Mouse (Mus musculus) gastrocnemius, postnatal 10 days (tissue): Measurements from ENCODE around the gene Mob3c. TPM values are rescaled to one million over a fixed set of nuclear protein-coding genes. Genes with fewer than 3 reads are reported as not detected.
A peak's percentile ranks its signal among the peaks of the same experiment; 100 is the strongest.

Experiments used
- DNase-seq: peaks from one replicate; pipeline ENCODE4 v3.0.0; 2021; ENCODE audit warnings: mixed read lengths
- long read RNA-seq, 2 experiments: library from polyadenylated mRNA; stranded (forward); transcript quantifications; one replicate each; pipeline ENCODE4 v2.0.0; 2021
- total RNA-seq, 2 experiments: library from RNA; stranded (reverse); gene quantifications; 2 replicates each; pipeline ENCODE4 v1.2.3; 2021

The Mob3c gene
- total RNA-seq: 1 to 10 TPM; 4.8 to 5.6 TPM
- long read RNA-seq, experiment 1, partial matches to known transcripts: 0 of 2 reads
- long read RNA-seq, experiment 1, other reads (novel, unspliced or antisense): 0 of 2 reads
- long read RNA-seq, experiment 2, partial matches to known transcripts: 0 of 2 reads
- long read RNA-seq, experiment 2, other reads (novel, unspliced or antisense): 1 of 2 reads

DNA sequence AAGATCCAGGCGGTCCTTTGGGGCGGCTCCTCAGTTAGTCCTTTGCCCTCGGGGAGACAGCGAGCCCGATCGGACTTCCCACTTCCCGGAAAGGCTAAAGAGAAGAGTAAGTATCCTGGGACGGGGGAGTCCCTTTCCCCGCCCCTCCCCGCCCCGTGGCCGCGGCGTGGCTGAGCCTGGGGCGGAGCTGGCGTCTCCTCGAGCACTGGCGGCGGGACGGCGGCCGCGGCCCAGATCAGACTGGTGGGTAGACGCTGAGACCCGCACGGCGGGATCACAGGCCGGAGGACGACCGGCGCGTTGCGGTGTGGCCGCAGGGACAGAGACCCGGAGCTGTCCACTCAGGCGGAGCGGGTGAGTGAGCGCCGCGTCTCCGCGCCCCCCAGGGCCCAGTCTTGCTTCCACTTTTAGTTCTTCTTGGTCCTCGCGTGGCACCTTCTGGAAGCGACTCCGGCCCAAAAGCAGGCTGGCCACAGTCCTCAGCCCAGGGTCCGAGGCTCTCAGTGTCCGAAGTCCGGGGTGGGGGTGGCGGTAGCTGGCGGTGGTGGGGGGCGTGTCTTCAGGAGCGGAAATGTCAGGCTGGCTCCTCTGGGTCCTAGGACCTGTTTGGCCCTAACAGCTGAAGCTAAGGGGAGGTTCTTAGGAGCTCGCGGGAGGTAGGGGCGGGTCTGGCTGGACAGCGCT, at the start of gene Mob3c:
Gene Mob3c, plus strand, starts transcription at position 205 of the 684 bp plus-strand sequence.
- DNase-seq: peak; percentile 81

DNA sequence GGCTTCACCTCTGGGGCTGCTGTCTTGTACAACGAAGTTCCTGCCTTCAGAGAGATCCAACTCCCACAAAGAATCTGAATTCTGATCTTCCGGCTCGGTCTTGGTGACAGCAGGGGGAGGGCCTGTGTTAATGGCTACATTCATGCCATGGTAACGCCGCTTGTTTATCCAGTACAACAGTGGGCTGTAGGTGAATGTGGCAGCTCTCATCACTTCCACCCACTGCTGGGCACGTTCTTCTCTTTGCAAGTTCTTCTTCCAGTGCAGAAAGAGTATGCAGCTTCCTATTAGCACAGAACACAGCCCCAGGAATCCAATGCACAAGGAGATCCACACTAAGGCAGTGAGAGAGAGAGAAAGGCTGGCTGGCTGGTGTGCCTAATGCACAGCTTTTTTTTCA, 47.6 kb upstream of the Mob3c start:
- no peak for DNase-seq

DNA sequence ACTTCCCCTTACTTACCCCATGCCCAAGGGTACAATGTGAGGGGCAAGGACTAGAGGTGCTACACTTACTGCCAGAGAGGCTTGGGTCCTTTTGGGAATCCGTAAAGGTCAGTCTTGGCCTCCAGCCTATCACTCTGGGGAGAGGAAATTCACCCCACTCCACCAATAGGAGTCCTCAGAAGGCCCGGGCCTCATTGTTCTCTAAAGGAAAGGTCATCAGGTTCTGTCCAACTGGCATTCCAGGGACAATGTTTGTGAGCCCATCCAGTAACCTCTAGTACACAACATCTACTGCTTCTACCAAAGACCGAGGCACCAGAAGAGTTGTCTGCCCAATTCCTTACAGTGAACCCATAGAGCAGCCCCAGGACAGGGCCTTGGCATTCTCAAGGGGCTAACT, 47.0 kb upstream of the Mob3c start, which contains the start of gene Tex38:
Gene Tex38, minus strand, starts transcription at position 101 of the 400 bp plus-strand sequence.
- DNase-seq: no peak

DNA sequence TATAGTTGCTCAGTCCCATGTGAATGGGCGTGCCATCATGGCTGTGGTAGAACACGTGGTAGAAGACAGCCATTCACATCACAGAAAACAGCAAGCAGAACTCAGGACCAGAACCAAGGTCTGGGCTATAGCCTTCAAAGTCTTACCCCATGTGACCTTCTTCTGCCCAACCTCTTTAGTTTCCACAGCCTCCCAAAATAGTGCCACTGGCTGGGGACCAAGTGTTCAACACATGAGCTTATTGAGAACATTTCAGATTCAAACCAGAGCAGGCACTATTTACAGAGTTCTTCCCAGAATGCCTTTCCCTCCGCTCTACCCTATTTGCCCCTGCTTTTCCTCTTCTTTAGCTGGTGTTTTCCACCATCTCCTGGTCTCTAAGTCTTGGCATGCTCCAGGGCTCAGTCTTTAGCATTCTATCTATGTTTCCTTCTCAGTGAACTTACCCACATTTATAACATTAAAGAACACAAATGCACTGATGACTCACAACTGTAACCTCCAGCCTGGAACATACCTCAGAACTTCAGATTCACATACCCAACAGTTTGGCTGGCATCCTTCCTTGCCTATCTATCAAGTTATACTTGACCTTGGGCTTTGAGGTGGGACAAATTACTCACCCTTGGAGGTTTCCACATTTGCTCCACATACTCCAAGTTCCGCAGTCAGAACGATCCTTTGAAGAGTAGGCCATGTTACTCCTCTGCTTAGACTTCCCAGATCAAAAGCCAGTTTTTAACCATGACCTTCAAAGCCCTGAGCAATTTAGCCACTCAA, 45.7 kb upstream of the Mob3c start:
- DNase-seq: no peak

DNA sequence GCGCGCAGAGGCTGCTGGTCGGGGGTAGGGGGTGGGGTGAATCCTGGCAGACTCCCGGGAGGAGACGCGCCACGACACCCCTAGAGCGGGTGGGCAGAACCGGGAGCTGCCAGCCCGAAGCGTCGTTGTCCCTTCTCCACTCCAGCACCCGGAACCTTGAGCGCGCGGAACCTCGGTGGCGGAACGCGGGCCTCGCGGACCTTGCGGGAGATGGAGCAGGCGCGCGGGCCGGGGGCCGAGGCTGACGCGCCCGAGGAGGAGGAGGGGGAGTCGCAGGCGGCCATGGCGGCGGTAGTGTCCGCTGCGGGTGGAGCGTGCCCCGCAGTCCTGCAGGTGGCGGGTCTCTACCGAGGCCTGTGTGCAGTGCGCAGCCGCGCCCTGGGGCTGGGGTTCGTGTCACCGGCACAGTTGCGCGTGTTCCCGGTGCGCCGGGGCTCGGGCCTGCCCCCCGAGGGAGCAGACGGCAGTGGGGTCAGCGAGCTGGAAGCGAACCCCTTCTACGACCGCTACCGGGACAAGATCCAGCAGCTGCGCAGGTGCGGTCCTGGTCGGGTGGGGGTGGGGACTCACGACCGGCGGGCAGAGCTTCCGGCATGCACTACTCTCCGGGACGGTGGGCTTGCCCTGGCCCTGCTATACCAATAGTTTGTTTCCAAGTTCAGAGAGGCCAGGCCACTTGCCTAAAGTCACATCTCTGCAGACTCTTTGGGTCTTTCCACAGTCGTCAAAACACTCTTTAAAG, 43.0 kb upstream of the Mob3c start, which contains the start of gene Atpaf1:
Gene Atpaf1, plus strand, starts transcription at position 44 of the 742 bp plus-strand sequence.
- DNase-seq: peak; percentile 80

DNA sequence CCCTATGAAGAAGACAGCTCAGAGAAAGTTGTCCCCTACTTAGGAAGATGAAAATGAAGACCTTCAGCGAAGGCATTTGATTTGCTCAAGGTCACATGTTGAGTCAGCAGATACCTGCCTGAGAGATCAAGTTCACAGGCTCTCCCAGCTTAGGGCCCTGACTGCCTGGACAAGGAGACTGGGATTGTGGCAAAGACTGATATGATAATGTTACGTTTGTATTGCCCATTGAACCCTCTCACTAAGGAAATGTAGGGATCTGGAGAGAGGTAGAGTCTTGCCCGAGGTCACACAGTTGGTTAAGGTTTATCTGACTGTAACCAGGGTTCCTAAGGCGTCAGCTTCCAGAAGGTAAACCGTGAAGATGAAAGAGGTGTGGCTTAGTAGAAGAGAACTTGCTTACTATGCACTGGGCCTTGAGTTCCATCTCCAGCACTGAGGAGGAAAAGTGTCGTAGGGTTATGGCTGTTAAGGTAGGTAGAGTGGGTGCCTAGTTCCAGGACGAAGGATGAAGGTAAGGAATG, 42.3 kb upstream of the Mob3c start:
- no peak for DNase-seq

DNA sequence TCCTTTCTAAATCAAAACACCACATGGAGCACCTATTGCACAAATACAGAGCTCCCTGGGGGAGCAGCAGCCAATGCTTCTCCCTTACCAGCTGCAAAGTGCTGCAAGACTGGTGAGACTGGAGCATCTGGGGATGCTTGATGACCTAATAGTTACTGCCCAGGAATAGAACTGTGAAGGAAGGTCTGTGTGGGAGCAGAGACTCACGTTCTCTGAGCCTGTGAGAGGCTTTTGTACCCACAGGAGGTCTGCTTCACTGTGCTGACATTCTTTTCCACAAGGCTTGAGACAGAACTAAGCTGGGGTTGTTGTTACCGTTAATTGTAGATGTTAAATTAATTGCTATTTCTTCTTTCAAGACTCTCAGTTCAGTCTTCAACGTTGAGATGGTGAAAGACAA, 37.0 kb upstream of the Mob3c start:
- DNase-seq: no peak

DNA sequence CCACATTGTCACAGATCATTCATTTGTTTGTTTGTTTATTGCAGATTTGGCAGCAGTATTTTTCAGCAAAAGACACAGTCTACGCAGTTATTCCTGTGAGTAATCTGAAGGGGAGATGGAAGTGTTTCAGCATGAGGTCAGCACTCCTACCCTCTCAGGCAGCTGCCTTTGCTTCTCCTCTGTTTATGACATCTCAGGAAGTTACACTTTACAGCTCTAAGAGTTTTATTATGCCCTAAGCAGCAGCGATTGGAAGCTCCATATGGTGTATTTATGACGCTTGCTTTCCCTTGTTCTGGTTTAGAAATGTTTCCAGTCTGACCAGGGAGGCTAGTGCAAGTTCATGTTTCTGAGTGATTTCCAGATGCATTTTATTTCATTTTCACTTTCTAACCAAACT, 32.5 kb upstream of the Mob3c start:
- no peak for DNase-seq

DNA sequence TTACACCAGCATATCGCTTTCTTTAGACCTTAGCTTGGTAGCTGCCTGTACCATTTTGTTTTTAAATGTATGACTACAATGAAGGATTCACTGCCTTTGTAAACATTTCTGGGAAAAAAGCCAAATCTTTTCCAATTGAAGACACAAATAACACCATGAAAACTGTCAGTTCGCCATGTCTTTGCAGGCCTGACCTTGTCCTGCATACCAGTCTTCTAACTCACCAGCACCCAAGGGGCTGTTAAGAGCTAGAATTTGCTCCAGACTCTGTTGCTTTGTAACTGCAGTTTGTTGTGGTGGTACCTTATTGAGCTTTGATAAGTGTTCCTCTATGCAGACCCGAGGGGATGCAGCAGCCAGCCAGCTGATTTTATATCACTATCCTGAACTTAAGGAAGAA, 27.9 kb upstream of the Mob3c start:
- no peak for DNase-seq

DNA sequence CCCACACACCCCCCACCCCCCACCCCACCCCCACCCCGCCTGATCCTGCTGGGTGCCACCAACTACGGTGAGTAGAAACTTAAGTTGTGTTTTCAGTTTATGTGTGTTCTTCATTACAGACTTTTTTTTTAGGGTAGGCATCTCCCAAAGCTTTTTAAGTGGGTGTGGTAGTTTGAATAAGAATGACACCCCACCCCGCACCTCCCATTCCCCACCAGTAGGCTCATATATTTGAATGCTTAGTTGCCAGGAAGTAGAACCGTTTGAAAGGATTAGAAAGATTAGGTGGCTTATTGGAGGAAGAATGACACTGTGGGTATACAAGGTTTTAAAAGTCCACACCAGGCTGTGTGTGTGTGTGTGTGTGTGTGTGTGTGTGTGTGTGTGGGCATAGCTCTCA, 15.6 kb upstream of the Mob3c start:
- DNase-seq: no peak

DNA sequence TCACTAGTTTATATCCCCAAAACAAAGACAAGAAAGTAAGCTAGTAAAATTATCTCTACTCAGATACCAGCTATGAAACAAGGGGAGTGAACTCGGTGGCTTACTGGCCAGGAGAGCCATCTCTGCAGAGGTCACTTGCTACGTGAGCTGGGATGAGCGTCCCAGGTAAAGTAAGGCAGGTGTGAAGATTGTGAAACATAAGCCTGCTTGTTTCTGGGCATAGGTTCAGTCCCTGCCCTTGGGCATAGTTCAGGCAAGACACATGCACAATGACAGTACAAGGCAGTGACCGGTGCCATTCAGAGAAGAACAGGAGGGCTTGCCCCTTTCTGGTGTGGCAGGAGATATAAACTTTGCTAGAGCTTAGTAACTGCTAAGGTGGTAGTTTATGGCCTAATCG, 12.3 kb upstream of the Mob3c start:
- no peak for DNase-seq

DNA sequence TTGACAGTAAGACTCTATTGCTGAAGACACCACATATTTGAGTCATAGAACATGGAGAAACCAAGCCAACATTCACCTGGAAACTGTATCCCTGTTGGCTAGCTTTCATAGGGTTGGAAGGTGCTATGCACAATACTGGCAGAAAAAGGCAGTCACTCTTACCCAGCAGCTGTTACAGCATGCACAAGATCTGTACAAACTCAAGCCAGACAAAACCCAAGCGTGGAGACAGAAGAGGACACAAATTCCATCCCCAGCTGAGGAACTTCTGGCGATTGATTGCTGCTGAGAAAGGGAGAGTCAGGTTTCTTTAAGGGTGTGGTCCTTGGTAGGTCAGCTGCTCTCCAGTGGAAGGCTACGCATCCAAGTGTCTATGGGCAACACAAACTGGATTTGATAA, 7.7 kb upstream of the Mob3c start:
- no peak for DNase-seq

DNA sequence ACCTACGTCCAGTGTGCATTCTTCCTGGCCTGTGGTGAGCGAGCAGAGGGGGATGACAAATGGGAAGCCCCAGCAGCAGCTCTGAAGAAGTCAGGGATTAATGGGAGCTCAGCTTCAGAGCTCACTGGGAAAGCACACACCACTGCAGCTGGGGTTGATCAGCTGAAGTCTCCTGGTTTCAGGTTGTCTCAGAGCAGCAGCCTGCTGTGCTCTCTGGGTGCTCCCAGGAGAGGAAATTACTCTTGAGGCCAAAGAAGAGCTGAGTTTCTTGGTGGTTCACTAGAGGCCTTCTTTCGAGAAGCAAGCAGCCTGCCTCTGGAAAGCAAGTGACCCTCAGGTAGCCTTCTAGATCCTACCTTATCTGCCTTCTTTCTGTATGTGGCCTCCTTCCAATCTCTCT, 6.9 kb upstream of the Mob3c start:
- DNase-seq: no peak

DNA sequence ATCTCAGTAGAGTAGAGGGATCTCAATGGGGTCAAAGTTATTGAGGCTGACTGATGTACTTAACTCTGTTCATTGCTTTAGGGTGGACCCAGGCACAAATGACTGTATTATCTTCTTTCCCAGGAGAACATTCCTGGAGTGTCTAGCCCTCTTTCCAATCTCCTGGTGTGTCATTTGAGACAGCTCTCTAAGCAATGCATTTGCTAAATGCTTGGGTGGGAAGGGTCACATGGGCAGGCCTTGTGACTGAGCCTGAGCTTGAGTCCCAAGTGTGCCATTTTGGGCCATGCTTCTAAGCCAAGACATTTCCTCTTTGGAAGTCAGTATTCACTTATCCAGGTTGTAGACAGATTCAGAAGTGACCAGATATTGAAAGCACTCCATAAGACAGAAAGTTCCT, 6.5 kb upstream of the Mob3c start:
- DNase-seq: no peak

DNA sequence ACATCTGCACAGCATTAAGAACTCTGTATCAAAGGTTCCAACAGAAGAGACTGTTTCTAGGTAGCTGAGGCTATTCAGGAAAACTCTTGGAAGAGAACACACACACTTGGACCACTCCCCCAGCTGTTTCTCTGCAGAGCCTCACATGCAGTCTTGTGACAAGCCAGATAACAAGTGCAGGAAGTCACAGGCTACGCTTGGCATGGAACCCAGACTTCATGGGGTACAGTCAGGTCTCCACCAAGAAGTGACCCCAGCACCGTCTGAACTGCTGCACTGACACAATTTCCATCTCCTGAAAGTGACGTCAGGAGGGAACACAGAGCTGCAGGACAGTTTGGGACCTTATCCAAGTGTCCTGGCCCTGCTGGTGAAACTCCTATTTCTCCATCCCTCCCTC, 6.0 kb upstream of the Mob3c start:
- DNase-seq: no peak

DNA sequence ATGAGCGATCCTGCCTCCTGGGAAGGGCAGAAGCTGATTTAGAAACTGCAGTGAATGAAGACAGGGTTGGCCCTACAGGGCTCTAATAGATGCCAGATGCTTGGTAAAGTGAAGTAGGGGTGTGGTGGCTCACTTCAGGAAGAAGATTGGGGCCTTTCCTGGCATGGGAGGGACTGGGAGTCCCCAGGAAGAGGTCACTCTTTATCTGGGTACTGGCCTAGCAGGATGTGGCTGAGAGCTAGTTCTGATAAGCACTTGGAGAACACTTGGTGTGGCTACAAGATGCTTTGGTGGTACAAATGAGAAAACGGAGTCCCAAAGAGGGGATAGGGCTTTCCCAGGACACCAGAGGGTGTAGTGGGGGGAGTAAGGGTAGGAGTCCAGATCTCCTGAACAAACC, 3.7 kb upstream of the Mob3c start:
- no peak for DNase-seq

DNA sequence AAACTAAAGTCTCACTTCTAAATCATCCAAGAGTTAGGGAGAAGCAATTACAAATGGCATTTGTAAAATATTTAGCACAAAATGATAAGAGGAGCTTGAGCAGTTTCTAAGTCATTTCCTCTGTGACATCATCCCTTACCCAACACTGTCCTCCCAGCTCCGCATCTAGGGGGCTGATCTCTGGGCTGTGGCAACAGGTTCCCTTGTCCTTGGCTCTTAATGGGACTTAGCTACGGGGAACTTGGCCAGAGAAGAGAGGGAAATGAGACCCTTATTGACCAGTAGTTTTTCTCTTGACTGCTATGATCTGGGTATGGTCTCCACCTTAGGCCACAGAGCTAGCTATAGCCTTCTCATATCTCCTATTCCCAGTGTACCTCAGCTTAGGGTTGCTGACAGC, 2.6 kb upstream of the Mob3c start:
- no peak for DNase-seq

DNA sequence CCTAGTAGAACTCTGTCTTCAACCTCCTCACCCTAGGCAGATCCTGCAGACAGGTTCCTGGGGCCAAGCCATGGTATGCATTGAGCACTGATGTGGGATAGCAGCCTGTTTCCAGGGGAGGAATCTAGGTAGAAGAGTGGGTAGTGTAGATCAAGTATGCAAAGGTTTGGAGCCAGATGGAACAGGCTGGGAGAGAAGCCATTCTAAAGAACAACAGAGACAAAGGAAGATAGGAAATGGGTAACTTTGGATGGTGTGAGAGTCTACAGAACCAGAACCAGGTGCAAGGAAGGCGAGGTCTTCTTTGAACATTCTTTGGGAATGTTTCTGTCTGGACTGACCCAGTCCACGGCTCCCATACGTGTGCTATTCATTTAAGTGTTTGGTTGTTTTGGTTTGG, 826 bp upstream of the Mob3c start:
- DNase-seq: no peak

DNA sequence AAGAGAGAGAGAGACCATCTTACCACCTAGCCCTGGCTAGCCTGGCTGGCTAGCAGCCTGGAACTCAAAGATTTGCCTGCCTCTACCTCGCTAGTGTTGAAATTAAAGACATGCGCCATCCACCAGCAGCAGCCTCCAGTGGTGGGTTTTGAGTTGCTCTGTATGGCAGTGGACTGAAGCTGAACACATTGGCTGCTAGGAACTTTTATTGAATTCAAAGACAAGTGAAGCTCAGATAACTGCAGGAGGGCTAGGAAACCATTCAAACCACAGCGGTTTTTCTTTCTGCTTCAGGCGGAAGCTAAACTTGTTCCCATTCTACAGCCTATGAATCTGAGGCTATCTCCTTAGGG, 381 bp upstream of the Mob3c start:
- no peak for DNase-seq

DNA sequence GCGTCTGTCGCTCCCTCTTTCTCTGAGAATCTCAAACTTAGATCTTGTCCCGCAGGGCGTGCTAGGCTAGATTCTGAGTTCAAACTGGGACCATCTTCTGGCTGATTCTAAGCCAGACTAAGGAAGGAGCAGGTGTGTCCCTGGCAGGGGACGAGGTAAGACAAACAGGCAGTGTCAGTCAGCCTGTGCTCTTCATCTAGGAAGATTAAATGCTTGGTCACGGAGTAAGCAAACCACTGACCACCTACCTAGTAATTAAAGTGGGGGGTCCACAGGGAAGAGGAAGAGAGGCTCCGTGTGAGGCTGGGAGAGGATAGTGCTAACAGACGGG, 645 bp downstream of the Mob3c start:
- no peak for DNase-seq

DNA sequence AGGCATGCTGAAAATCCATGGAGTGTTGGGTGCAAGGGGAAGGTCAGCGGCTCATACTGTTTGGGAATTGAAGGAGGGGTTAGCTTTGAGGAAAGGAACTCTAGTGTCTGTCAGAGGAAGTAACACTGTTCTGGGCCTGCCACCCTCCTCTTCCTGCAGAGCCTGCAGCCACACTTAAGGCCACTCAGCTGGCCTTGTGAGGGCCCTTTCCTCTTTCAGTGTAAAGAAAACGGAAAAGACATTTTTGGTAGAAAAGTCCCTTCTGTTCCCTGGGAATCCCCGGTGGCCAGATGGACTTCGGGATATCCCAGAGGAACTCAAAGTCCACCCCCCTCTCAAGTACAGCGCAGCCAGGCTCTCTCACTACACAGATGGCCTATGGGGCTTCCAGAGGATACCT, 2.6 kb downstream of the Mob3c start:
- no peak for DNase-seq

DNA sequence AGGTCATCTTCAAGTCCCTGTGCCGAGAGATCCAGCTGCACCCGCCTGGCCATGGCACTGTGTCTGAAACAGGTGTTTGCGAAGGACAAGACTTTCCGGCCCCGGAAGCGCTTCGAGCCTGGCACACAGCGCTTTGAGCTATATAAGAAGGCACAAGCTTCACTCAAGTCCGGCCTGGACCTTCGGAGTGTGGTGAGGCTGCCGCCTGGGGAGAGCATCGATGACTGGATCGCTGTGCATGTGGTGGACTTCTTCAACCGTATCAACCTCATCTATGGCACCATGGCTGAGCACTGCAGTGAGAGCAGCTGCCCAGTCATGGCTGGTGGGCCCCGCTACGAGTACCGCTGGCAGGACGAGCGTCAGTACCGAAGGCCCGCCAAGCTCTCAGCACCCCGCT, 3.3 kb downstream of the Mob3c start:
- no peak for DNase-seq

DNA sequence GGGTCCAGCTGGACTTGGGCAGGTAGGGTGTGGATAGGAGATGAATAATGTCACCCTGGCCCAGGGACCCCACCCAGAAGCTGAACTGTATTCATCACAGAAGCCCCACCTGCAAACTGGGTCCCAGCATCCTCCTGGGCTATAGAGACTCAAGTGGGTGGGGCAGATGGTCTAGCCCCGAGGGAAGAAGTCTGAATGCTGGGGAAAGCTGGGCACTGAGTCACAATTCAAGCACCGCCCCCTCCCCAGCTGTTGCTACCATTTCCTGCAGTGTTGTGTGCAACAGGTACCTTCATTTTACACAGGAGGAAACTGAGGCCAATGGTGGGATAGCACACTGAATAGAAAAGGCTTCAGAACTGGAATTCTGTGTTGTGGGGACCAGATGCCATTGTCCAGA, 4.1 kb downstream of the Mob3c start:
- no peak for DNase-seq
